Mouse (Mus musculus) adrenal gland, adult 2 months (tissue): ENCODE results near the gene Dcpp1. TPM values are rescaled to one million over a fixed set of nuclear protein-coding genes. Genes with fewer than 3 reads are reported as not detected.

Source experiments
- DNase-seq: peaks from one replicate; pipeline ENCODE4 v3.0.0; 2021
- polyA plus RNA-seq: library from polyadenylated mRNA; depleted of rRNA; stranded (reverse); fragments of >200 nt; gene quantifications from 2 replicates; pipeline ENCODE4 v1.2.3, GENCODE M21; 2012; rRNA removed
- total RNA-seq, 2 experiments: library from RNA; stranded (reverse); gene quantifications; 2 replicates each; pipeline ENCODE4 v1.2.3; 2021

The Dcpp1 gene
- total and polyA plus RNA-seq, 3 experiments: not detected

- no peak for DNase-seq
These were observed 50.5 kb downstream of the Dcpp1 start for GRCm38 (mm10) chr17:23931157-23931556.

Other genes starting within 250 kb of the Dcpp1 start
- under 1 TPM in 1 of 2 experiments, not detected in 1; 0.10 TPM for gene Mmp25, start 235.6 kb upstream of the Dcpp1 start, total RNA-seq
- 0.13 and 0.42 TPM in 2 replicates for gene Mmp25, start 235.6 kb upstream of the Dcpp1 start, polyA plus RNA-seq
- not detected for gene Bicdl2, start 220.4 kb upstream of the Dcpp1 start, total RNA-seq
- gene Bicdl2, start 220.4 kb upstream of the Dcpp1 start, polyA plus RNA-seq: not detected in 2 replicates
- gene Hcfc1r1, start 207.3 kb upstream of the Dcpp1 start, total RNA-seq: 100 to 1,000 TPM; 170 to 228 TPM
- 747 and 838 TPM in 2 replicates for gene Hcfc1r1, start 207.3 kb upstream of the Dcpp1 start, polyA plus RNA-seq
- gene Thoc6, start 207.0 kb upstream of the Dcpp1 start, total RNA-seq: 10 to 100 TPM; 19.5 to 36.7 TPM
- gene Thoc6, start 207.0 kb upstream of the Dcpp1 start, polyA plus RNA-seq: 28.1 and 30.6 TPM in 2 replicates
- gene Tnfrsf12a, start 203.4 kb upstream of the Dcpp1 start, total RNA-seq: 100 to 1,000 TPM; 147 to 270 TPM
- gene Tnfrsf12a, start 203.4 kb upstream of the Dcpp1 start, polyA plus RNA-seq: 83.4 and 96.8 TPM in 2 replicates
- not detected for gene Cldn6, start 201.6 kb upstream of the Dcpp1 start, total RNA-seq
- gene Cldn6, start 201.6 kb upstream of the Dcpp1 start, polyA plus RNA-seq: not detected in 2 replicates
- gene Cldn9, start 196.8 kb upstream of the Dcpp1 start, total RNA-seq: under 1 TPM in 1 of 2 experiments, not detected in 1; 0.21 TPM
- gene Cldn9, start 196.8 kb upstream of the Dcpp1 start, polyA plus RNA-seq: 0.09 and 0.13 TPM in 2 replicates
- 10 to 100 TPM in 1 of 2 experiments, 1 to 10 TPM in 1; 2.5 to 18.2 TPM for gene 1520401A03Rik, start 158.1 kb upstream of the Dcpp1 start, total RNA-seq
- gene 1520401A03Rik, start 158.1 kb upstream of the Dcpp1 start, polyA plus RNA-seq: 1.8 and 2.4 TPM in 2 replicates
- 1 to 10 TPM; 2.8 to 2.9 TPM for gene Pkmyt1, start 154.5 kb upstream of the Dcpp1 start, total RNA-seq
- gene Pkmyt1, start 154.5 kb upstream of the Dcpp1 start, polyA plus RNA-seq: 21.8 and 23.1 TPM in 2 replicates
- gene Paqr4, start 140.0 kb upstream of the Dcpp1 start, total RNA-seq: 10 to 100 TPM in 1 of 2 experiments, 1 to 10 TPM in 1; 7.6 to 17.6 TPM
- 33.3 and 37.8 TPM in 2 replicates for gene Paqr4, start 140.0 kb upstream of the Dcpp1 start, polyA plus RNA-seq
- not detected for gene Kremen2, start 135.0 kb upstream of the Dcpp1 start, total RNA-seq
- gene Kremen2, start 135.0 kb upstream of the Dcpp1 start, polyA plus RNA-seq: 0.28 and 0.54 TPM in 2 replicates
- gene Flywch1, start 109.3 kb upstream of the Dcpp1 start, total RNA-seq: 10 to 100 TPM; 61.8 to 85.0 TPM
- 45.8 and 49.3 TPM in 2 replicates for gene Flywch1, start 109.3 kb upstream of the Dcpp1 start, polyA plus RNA-seq
- 1 to 10 TPM; 4.3 to 6.7 TPM for gene Flywch2, start 94.8 kb upstream of the Dcpp1 start, total RNA-seq
- 8.7 and 12.0 TPM in 2 replicates for gene Flywch2, start 94.8 kb upstream of the Dcpp1 start, polyA plus RNA-seq
- gene Srrm2, start 90.3 kb upstream of the Dcpp1 start, total RNA-seq: 100 to 1,000 TPM; 322 to 545 TPM
- gene Srrm2, start 90.3 kb upstream of the Dcpp1 start, polyA plus RNA-seq: 1,031 and 1,277 TPM in 2 replicates
- gene Elob, start 51.7 kb upstream of the Dcpp1 start, total RNA-seq: 100 to 1,000 TPM; 447 to 451 TPM
- gene Elob, start 51.7 kb upstream of the Dcpp1 start, polyA plus RNA-seq: 513 and 552 TPM in 2 replicates
- gene Prss33, start 44.8 kb upstream of the Dcpp1 start, total RNA-seq: not detected
- 0.10 and 0.24 TPM in 2 replicates for gene Prss33, start 44.8 kb upstream of the Dcpp1 start, polyA plus RNA-seq
- not detected for gene Prss32, start 37.0 kb upstream of the Dcpp1 start, total RNA-seq
- gene Prss32, start 37.0 kb upstream of the Dcpp1 start, polyA plus RNA-seq: 0.06 TPM in 1 of 2 replicates, not detected in the other
- under 1 TPM; 0.35 to 0.45 TPM for gene Prss41, start 36.7 kb upstream of the Dcpp1 start, total RNA-seq
- 0.28 and 0.90 TPM in 2 replicates for gene Prss41, start 36.7 kb upstream of the Dcpp1 start, polyA plus RNA-seq
- not detected for gene Prss21, start 12.8 kb upstream of the Dcpp1 start, total RNA-seq
- gene Prss21, start 12.8 kb upstream of the Dcpp1 start, polyA plus RNA-seq: not detected in 2 replicates
- not detected for gene Dcpp2, start within 50 bp of the Dcpp1 start, total RNA-seq
- not detected in 2 replicates for gene Dcpp2, start within 50 bp of the Dcpp1 start, polyA plus RNA-seq
- gene Dcpp3, start 36.6 kb downstream of the Dcpp1 start, total RNA-seq: not detected
- gene Dcpp3, start 36.6 kb downstream of the Dcpp1 start, polyA plus RNA-seq: not detected in 2 replicates
- gene Sbp, start 60.8 kb downstream of the Dcpp1 start, total RNA-seq: not detected
- not detected in 2 replicates for gene Sbp, start 60.8 kb downstream of the Dcpp1 start, polyA plus RNA-seq
- gene Sbpl, start 74.4 kb downstream of the Dcpp1 start, total RNA-seq: not detected
- gene Sbpl, start 74.4 kb downstream of the Dcpp1 start, polyA plus RNA-seq: not detected in 2 replicates
- under 1 TPM; 0.21 to 0.26 TPM for gene Prss30, start 99.7 kb downstream of the Dcpp1 start, total RNA-seq
- 0.63 and 0.74 TPM in 2 replicates for gene Prss30, start 99.7 kb downstream of the Dcpp1 start, polyA plus RNA-seq
- not detected for gene Prss22, start 117.2 kb downstream of the Dcpp1 start, total RNA-seq
- gene Prss22, start 117.2 kb downstream of the Dcpp1 start, polyA plus RNA-seq: not detected in 2 replicates
- under 1 TPM; 0.24 to 0.46 TPM for gene Prss27, start 157.3 kb downstream of the Dcpp1 start, total RNA-seq
- gene Prss27, start 157.3 kb downstream of the Dcpp1 start, polyA plus RNA-seq: 0.58 and 0.68 TPM in 2 replicates
- 10 to 100 TPM; 13.7 to 14.4 TPM for gene Kctd5, start 192.6 kb downstream of the Dcpp1 start, total RNA-seq
- gene Kctd5, start 192.6 kb downstream of the Dcpp1 start, polyA plus RNA-seq: 13.8 and 14.7 TPM in 2 replicates